Mouse (Mus musculus) bone marrow, adult 2 months (tissue): ENCODE data around the gene Heatr5a.

Experiments
- CTCF ChIP-seq: fragments of 200-500 bp; IDR thresholded peaks from 2 replicates; pipeline ENCODE4 v1.5.1; 2011; ENCODE audit warnings: low read length, control low read depth; ENCODE audit not compliant: control insufficient read depth, insufficient read depth
- POLR2A ChIP-seq: fragments of 200-500 bp; IDR thresholded peaks from 2 replicates; pipeline ENCODE4 v1.6.1; 2011; ENCODE audit warnings: low read depth, mild to moderate bottlenecking, control low read depth, low read length, borderline replicate concordance; ENCODE audit not compliant: control insufficient read depth

DNA sequence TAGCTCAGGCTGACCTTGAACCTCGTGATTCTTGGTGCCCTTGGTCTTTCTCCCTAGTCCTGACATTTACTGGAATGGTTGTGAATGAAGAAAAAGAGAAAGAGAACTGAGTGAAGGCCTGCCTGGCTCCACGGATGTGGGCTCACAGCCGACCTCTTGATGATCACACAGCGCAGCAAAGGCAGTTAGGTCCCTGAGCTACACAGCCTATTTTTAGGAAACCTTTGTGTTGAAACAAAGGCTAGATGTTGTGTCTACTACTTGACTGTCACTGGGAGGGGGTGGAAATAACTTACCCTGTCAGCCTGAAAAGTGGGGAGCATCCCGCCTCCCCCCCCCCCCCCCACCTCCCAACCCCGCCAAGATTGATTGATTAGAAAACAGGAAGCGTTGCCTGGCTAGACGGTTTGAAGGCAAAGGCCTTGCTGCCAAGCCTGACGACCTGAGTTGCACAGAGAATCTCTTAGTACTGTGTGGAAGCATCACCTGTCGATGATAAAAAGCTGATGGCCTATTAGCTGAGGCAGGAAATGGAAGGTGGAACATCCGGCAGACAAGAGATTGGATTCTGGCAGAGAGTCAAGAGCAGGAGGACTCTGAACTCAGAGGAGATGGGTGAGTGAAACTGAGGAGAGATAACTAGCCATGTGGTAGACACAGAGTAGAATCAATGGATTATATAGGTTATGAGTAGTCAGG is 99.5 kb downstream of the Heatr5a start:
- TF ChIP-seq POLR2A (no peak), CTCF (no peak)
